Mouse (Mus musculus) gastrocnemius, adult 8-10 months (tissue): Measurements from ENCODE around the gene Ccm2l. TPM values are rescaled to one million over a fixed set of nuclear protein-coding genes. Genes with fewer than 3 reads are reported as not detected.
A peak's percentile ranks its signal among the peaks of the same experiment; 100 is the strongest.

Source experiments
- DNase-seq, 2 experiments: peaks; one replicate each; pipeline ENCODE4 v3.0.0; 2022; ENCODE audit warnings: low spot score in 2 of 2
- total RNA-seq, 4 experiments: library from RNA; stranded (reverse); gene quantifications; 2 replicates each; pipeline ENCODE4 v1.2.4; 2022

Ccm2l gene
- total RNA-seq, 4 experiments from 2014 or later, result 2.6 to 3.3 (median 2.8) TPM

GRCm38 (mm10) chr2:153052700-153053351 is 12.9 kb upstream of the Ccm2l start:
- no peak for DNase-seq

GRCm38 (mm10) chr2:153053896-153054295 is 11.9 kb upstream of the Ccm2l start:
- DNase-seq, result no peak

- no peak for DNase-seq
Observed at GRCm38 (mm10) chr2:153055270-153055920, 10.4 kb upstream of the Ccm2l start.

- DNase-seq, result no peak
Observed at GRCm38 (mm10) chr2:153058365-153058764, 7.4 kb upstream of the Ccm2l start.

GRCm38 (mm10) chr2:153060216-153060615 is 5.5 kb upstream of the Ccm2l start:
- DNase-seq, result no peak

- DNase-seq, result no peak
Observed at GRCm38 (mm10) chr2:153063394-153063793, 2.4 kb upstream of the Ccm2l start.

- no peak for DNase-seq
Observed at GRCm38 (mm10) chr2:153064190-153064970, 1.4 kb upstream of the Ccm2l start.

- no peak for DNase-seq
Observed at GRCm38 (mm10) chr2:153066991-153067390, 1.2 kb downstream of the Ccm2l start.

- DNase-seq, result no peak
Observed at GRCm38 (mm10) chr2:153070762-153071490, 5.2 kb downstream of the Ccm2l start.

- no peak for DNase-seq
Observed at GRCm38 (mm10) chr2:153071491-153072184, 5.9 kb downstream of the Ccm2l start.

GRCm38 (mm10) chr2:153074651-153075050 is 8.9 kb downstream of the Ccm2l start:
- DNase-seq, result no peak

- no peak for DNase-seq
Observed at GRCm38 (mm10) chr2:153075961-153076360, 10.2 kb downstream of the Ccm2l start.

GRCm38 (mm10) chr2:153080841-153081523 is 15.2 kb downstream of the Ccm2l start:
- peak; percentile 43 to 44 for DNase-seq

GRCm38 (mm10) chr2:153081866-153082265 is 16.1 kb downstream of the Ccm2l start:
- no peak for DNase-seq

- no peak for DNase-seq
Observed at GRCm38 (mm10) chr2:153083275-153083674, 17.5 kb downstream of the Ccm2l start.

GRCm38 (mm10) chr2:153083824-153084223 is 18.1 kb downstream of the Ccm2l start:
- no peak for DNase-seq

- no peak for DNase-seq
Observed at GRCm38 (mm10) chr2:153084261-153084976, 18.7 kb downstream of the Ccm2l start.

- DNase-seq, result no peak
Observed at GRCm38 (mm10) chr2:153085556-153085955, 19.8 kb downstream of the Ccm2l start.

- DNase-seq, result no peak
Observed at GRCm38 (mm10) chr2:153086166-153086565, 20.4 kb downstream of the Ccm2l start.

- DNase-seq, result no peak
Observed at GRCm38 (mm10) chr2:153087091-153087490, 21.3 kb downstream of the Ccm2l start.
